Comparison of ENCODE assay signal across 7 mouse cellular contexts in the genomic region with DNA sequence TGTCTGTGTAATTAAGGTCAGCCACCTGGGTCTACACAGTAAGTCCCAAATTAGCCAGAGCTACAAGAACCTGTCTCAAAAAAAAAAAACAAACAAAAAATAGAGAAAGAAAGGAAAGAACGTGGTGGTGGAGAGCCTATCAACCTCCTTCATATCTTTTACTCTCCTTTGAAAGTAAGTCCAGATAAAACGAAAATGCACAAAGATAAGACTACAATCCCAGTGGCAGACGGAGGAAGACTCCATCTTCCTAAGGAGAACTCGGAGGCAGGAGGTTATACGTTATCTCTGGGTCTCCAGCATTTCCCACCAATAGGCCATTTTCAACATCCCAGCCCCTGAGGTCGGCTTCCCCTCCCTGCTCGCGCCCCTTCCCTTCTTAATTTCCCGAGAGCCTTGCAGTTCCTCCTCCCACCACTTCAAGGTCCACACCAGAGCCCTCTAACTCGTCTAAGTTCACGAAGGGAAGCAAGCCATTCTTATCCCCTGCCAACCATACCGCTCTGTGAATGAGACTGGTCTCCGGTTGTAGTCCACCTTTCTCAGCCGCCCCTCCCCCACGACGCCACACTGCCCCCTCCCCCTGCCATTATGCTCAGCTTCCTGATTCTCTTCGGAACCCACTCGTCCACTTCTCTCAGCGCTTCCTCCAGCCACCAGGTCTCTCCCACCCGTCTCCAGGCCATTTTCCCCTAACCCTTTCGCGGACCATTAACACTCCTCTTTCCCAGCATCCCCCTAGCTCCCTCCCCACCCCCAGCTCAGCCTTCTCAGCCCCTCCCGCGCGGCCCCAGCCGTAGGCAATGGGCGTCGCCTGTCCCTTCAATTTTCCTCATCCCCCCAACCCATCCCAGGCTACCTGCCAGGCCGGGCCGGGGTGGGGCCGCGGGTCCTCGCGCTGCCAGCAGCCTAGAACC. TPM values are rescaled to one million over a fixed set of nuclear protein-coding genes. Genes with fewer than 3 reads are reported as not detected.
A peak's percentile ranks its signal among the peaks of the same experiment; 100 is the strongest.
DNase-seq lines count a peak whose midpoint lies in the region; ATAC-seq and TF ChIP-seq lines count a peak whose summit lies in the region.

No protein-coding gene starts in this region.

- WGBS in heart, embryonic 11.5 days (ENCODE audit: insufficient replicate concordance): 2% methylated on average over 34 of the region's 34 CpGs
- WGBS in macrophage (ENCODE audit: missing documents): 2% methylated on average over 28 of the region's 34 CpGs
- 2% methylated on average over 34 of the region's 34 CpGs for WGBS in spleen, adult 2 months

- H3K27me3 ChIP-seq in heart, embryonic 11.5 days (ENCODE audit: control insufficient read depth, insufficient read depth, low read length): no peaks in the 10 kb centered on the region
- no peaks in the 10 kb centered on the region for H3K27me3 ChIP-seq in spleen, adult 2 months (ENCODE audit: control insufficient read depth, insufficient read depth, low read length)

- peak overlapping the region; percentile 94 for H3K27ac ChIP-seq in heart, embryonic 11.5 days (ENCODE audit: low read depth, low read length)
- H3K27ac ChIP-seq in macrophage: peak overlapping the region; percentile 54
- H3K27ac ChIP-seq in spleen, adult 2 months (ENCODE audit: insufficient read depth, low read length): peak overlapping the region; percentile 77

- no peaks in the 10 kb centered on the region for H3K9me3 ChIP-seq in heart, embryonic 11.5 days (replicated peaks; ENCODE audit: control insufficient read depth, low read length)

- peaks cover 35% of the 10 kb centered on the region for H3K36me3 ChIP-seq in heart, embryonic 11.5 days (ENCODE audit: control insufficient read depth, insufficient read depth, low read length)
- peaks cover 53% of the 10 kb centered on the region for H3K36me3 ChIP-seq in macrophage (ENCODE audit: inconsistent target)
- H3K36me3 ChIP-seq in spleen, adult 2 months (ENCODE audit: control insufficient read depth, insufficient read depth, low read length): peaks cover 23% of the 10 kb centered on the region

- DNase-seq in urinary bladder, postnatal 14 days (ENCODE audit: low spot score): peak; percentile 50
- no peak for DNase-seq in urinary bladder, postnatal 10 days (ENCODE audit: low spot score)
- DNase-seq in cerebellum, postnatal 36 days: peak; percentile 43 to 50
- peak; percentile 79 for DNase-seq in kidney, postnatal 10 days
- peak in 1 of 2 experiments; percentile 22 for DNase-seq in spleen, adult 2 months (ENCODE audit: low read depth in 1 of 2, low spot score in 2 of 2)

- TF ChIP-seq CTCF in spleen, adult 2 months (IDR thresholded peaks at IDR 0.05; ENCODE audit: extremely low read depth, insufficient read depth, insufficient read length, insufficient replicate concordance): peak; percentile 8; the same call in 1 of the 2 replicates

- H3K4me1 ChIP-seq in heart, embryonic 11.5 days (ENCODE audit: control insufficient read depth, insufficient read depth, low read length): peaks cover 29% of the 10 kb centered on the region
- H3K4me1 ChIP-seq in spleen, adult 2 months (ENCODE audit: control insufficient read depth, insufficient read depth, insufficient read length): peaks cover 8% of the 10 kb centered on the region; the same call in 1 of the 2 replicates

- no peak; the same call in 1 of the 2 replicates for ATAC-seq in heart, embryonic 11.5 days (replicated peaks; ENCODE audit: insufficient number of reproducible peaks, low FRiP score, low TSS enrichment)

- peak overlapping the region; percentile 93 for H3K4me3 ChIP-seq in heart, embryonic 11.5 days (ENCODE audit: low read depth, low read length)
- H3K4me3 ChIP-seq in macrophage (ENCODE audit: inconsistent target): peak overlapping the region; percentile 82
- peak overlapping the region; percentile 66 for H3K4me3 ChIP-seq in spleen, adult 2 months (ENCODE audit: extremely low read depth, insufficient read depth, insufficient read length)

- peaks cover 42% of the 10 kb centered on the region for H3K79me2 ChIP-seq in macrophage (ENCODE audit: inconsistent target)

- TF ChIP-seq POLR2A in spleen, adult 2 months (IDR thresholded peaks at IDR 0.05; ENCODE audit: low read depth, low read length): no peak

- peak overlapping the region; percentile 91 for H3K4me2 ChIP-seq in heart, embryonic 11.5 days

- peak overlapping the region; percentile 85 for H3K9ac ChIP-seq in heart, embryonic 11.5 days (ENCODE audit: low read depth, low read length)

RNA-seq across cellular contexts. Expression of gene Klhdc3, which starts 0.6 kb away (rescaled TPM):
- 117 and 143 TPM in 2 replicates for polyA plus RNA-seq in heart, embryonic 11.5 days (2014; fragmentation: Nextera tagmentation; extraction: Ambion mirVana)
- total RNA-seq in macrophage (2018; cell fraction: chromatin; rRNA removed): 10 to 100 TPM; 11.0 to 52.6 (median 32.1) TPM
- 10 to 100 TPM; 27.7 to 50.8 (median 40.8) TPM for total RNA-seq in macrophage (2018; cell fraction: cytosol; rRNA removed)
- 10 to 100 TPM; 18.4 to 52.9 (median 36.1) TPM for total RNA-seq in macrophage (2018; cell fraction: nucleus; rRNA removed)
- polyA plus RNA-seq in macrophage (2018): 30.1 to 44.5 TPM (median 33.9 TPM) in 3 replicates
- 57.5 and 69.2 TPM in 2 replicates for polyA plus RNA-seq in spleen, adult 2 months (2012; rRNA removed)

RNA-seq across cellular contexts. Expression of gene Mea1, which starts 1.5 kb away (rescaled TPM):
- 142 and 154 TPM in 2 replicates for polyA plus RNA-seq in heart, embryonic 11.5 days (2014; fragmentation: Nextera tagmentation; extraction: Ambion mirVana)
- total RNA-seq in macrophage (2018; cell fraction: chromatin; rRNA removed): 10 to 100 TPM in 8 of 26 experiments, 1 to 10 TPM in 18; 2.1 to 21.2 (median 7.1) TPM
- total RNA-seq in macrophage (2018; cell fraction: cytosol; rRNA removed): 100 to 1,000 TPM in 1 of 26 experiments, 10 to 100 TPM in 25; 60.6 to 102 (median 79.2) TPM
- 10 to 100 TPM in 23 of 26 experiments, 1 to 10 TPM in 3; 6.1 to 33.3 (median 15.9) TPM for total RNA-seq in macrophage (2018; cell fraction: nucleus; rRNA removed)
- polyA plus RNA-seq in macrophage (2018): 85.2 to 104 TPM (median 96.1 TPM) in 3 replicates
- 30.2 and 34.6 TPM in 2 replicates for polyA plus RNA-seq in spleen, adult 2 months (2012; rRNA removed)

RNA-seq across cellular contexts. Expression of gene Rrp36, which starts 5.9 kb away (rescaled TPM):
- 37.0 and 40.8 TPM in 2 replicates for polyA plus RNA-seq in heart, embryonic 11.5 days (2014; fragmentation: Nextera tagmentation; extraction: Ambion mirVana)
- total RNA-seq in macrophage (2018; cell fraction: chromatin; rRNA removed): 10 to 100 TPM in 24 of 26 experiments, 1 to 10 TPM in 2; 7.2 to 26.0 (median 17.8) TPM
- total RNA-seq in macrophage (2018; cell fraction: cytosol; rRNA removed): 10 to 100 TPM; 23.3 to 43.0 (median 35.7) TPM
- total RNA-seq in macrophage (2018; cell fraction: nucleus; rRNA removed): 10 to 100 TPM; 10.2 to 32.5 (median 19.9) TPM
- 30.5 to 52.1 TPM (median 39.7 TPM) in 3 replicates for polyA plus RNA-seq in macrophage (2018)
- 25.8 and 32.8 TPM in 2 replicates for polyA plus RNA-seq in spleen, adult 2 months (2012; rRNA removed)

RNA-seq across cellular contexts. Expression of gene Ppp2r5d, which starts 24.8 kb away (rescaled TPM):
- 52.5 and 63.6 TPM in 2 replicates for polyA plus RNA-seq in heart, embryonic 11.5 days (2014; fragmentation: Nextera tagmentation; extraction: Ambion mirVana)
- total RNA-seq in macrophage (2018; cell fraction: chromatin; rRNA removed): 10 to 100 TPM; 14.8 to 73.6 (median 27.2) TPM
- total RNA-seq in macrophage (2018; cell fraction: cytosol; rRNA removed): 10 to 100 TPM; 16.6 to 28.7 (median 24.5) TPM
- total RNA-seq in macrophage (2018; cell fraction: nucleus; rRNA removed): 10 to 100 TPM in 25 of 26 experiments, 1 to 10 TPM in 1; 9.5 to 37.7 (median 22.8) TPM
- 21.4 to 43.0 TPM (median 30.6 TPM) in 3 replicates for polyA plus RNA-seq in macrophage (2018)
- polyA plus RNA-seq in spleen, adult 2 months (2012; rRNA removed): 28.8 and 34.2 TPM in 2 replicates

RNA-seq across cellular contexts. Expression of gene Cul7, which starts 30.0 kb away (rescaled TPM):
- polyA plus RNA-seq in heart, embryonic 11.5 days (2014; fragmentation: Nextera tagmentation; extraction: Ambion mirVana): 33.6 and 36.2 TPM in 2 replicates
- total RNA-seq in macrophage (2018; cell fraction: chromatin; rRNA removed): 10 to 100 TPM in 16 of 26 experiments, 1 to 10 TPM in 10; 2.7 to 30.0 (median 12.8) TPM
- 10 to 100 TPM in 8 of 26 experiments, 1 to 10 TPM in 18; 3.3 to 13.4 (median 6.7) TPM for total RNA-seq in macrophage (2018; cell fraction: cytosol; rRNA removed)
- 10 to 100 TPM in 10 of 26 experiments, 1 to 10 TPM in 16; 4.2 to 18.6 (median 8.9) TPM for total RNA-seq in macrophage (2018; cell fraction: nucleus; rRNA removed)
- polyA plus RNA-seq in macrophage (2018): 6.2 to 8.8 TPM (median 7.3 TPM) in 3 replicates
- 19.0 and 21.5 TPM in 2 replicates for polyA plus RNA-seq in spleen, adult 2 months (2012; rRNA removed)
